Mouse (Mus musculus): ENCODE results near the gene Itga3.
A peak's percentile ranks its signal among the peaks of the same experiment; 100 is the strongest.
"Not testable (repeated sequence)": the region's sequence is repeated elsewhere in the genome, so short reads cannot be mapped to it uniquely, and the experiment has no call there.

Itga3 gene

GRCm38 (mm10) chr11:95032945-95033344 is 43.7 kb downstream of the Itga3 start:
- no peak for DNase-seq (ENCODE audit: low spot score)

- no peak for DNase-seq (ENCODE audit: low spot score)
Observed at GRCm38 (mm10) chr11:95027850-95028470, 48.6 kb downstream of the Itga3 start.

- DNase-seq (ENCODE audit: low spot score): no peak
Observed at GRCm38 (mm10) chr11:95026849-95027248, 49.8 kb downstream of the Itga3 start.

DNA sequence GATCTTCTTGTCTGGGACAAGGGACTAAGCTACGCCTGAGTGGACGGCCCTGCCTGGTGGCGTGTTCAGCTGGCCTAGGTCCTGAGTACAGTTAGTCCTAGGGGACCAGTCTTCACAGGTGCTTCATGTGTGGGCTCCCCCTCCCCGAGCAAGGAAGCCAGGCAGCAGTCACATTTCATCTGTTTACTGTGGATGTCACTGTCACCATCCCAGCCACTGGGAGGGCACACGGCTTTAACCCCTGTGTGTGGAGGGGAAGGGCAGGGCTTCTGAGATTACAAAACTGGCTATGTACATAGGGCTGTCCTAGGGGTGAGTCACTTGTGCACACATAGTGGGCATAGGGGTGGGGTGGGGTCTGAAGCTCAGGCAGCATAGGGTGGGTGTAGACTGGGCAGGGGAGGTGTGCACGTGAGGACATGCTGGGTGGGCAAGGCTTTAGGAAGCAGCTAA is 50.5 kb downstream of the Itga3 start:
- peak; percentile 29 for DNase-seq (ENCODE audit: low spot score)

DNA sequence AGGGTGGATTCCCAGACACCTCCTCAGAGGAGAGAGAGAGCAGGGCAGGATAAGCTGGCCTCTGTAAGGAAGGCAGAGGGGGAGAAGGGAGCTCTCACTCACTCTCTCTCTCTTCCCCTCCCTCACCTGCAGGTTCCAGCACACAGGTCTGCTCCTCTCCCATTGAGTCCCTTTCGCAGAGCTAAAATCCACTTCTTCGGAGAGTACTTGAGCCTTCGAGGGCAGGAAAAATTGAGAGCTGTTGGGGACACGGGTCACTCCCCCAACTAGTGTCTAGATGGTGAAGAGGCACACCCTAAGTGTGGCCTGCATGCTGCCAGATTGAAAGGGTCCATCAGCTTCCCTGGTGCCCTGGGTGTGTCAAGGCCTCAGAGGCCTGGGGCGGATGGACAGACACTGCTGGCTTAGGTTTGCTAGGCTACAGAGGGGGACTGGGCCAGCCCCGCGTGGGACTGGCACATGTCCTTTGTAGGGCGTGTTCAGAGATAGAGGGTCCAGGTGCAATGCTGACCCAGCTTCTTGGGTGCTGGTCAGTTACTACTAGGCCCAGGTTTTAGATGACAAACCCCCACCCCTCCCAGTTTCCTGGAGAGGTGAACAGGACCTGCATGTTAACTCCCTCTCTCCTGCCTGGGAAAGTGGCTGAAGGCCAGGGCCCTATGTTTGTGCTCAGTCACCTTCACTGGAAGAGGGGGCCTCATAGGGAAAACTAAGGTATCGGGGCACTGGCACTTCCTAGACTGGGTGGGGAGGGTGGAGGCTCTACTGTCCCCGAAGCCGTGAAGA is 51.2 kb downstream of the Itga3 start:
- DNase-seq (ENCODE audit: low spot score): no peak

DNA sequence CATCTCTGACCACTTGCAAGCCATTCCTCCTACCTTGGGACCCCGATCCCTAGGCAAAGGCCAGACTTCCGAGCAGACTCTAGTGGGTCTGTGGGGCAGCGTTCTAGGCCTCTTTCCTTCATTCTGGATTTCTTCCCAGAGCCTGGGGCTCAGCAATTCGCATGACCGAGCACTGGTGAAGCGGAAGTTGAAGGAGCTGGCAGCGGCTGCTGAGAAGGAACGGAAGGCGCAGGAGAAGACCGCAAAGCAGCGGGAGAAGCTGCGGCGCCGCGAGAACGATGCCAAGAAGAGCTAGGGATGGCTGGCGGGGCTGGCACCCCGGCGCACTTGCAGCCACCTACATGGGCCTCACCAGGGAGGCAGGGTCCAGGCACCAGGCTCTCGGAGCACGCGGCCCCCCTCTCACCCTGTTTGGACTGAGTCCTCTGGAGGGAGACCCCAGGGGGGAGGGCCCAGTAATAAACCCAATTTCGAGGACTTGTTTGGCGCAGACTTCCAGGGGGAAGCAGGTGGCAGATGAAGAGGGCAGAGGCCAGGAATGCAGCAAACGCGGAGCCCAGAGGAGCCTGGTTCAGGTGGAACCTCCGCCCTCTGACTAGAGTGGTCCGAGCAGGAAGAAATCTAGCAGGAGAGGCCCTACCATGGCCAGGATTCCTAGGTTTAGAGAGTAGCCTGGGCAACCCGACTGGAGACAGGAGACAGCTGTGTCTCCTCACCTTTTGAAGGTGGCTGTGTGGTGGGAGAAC is 52.0 kb downstream of the Itga3 start:
- DNase-seq (ENCODE audit: low spot score): no peak

DNA sequence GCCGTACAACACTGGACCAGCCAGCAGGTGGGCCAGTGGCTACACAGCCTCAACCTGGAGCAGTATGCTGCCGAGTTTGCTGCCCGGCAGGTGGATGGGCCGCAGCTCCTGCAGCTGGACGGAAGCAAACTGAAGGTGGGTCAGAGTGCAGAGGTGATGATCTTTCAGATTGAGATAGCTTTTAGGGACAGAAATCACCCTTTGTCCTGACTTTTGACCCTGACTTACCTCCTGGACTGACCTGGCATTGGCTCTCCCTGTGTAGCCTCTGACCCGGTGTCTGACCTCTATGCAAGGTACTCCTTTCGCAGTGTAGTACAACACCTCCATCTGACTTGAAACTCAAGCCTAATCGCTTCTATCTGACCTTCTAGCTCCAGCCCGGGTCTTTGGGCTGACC is 53.1 kb downstream of the Itga3 start:
- no peak for DNase-seq (ENCODE audit: low spot score)

DNA sequence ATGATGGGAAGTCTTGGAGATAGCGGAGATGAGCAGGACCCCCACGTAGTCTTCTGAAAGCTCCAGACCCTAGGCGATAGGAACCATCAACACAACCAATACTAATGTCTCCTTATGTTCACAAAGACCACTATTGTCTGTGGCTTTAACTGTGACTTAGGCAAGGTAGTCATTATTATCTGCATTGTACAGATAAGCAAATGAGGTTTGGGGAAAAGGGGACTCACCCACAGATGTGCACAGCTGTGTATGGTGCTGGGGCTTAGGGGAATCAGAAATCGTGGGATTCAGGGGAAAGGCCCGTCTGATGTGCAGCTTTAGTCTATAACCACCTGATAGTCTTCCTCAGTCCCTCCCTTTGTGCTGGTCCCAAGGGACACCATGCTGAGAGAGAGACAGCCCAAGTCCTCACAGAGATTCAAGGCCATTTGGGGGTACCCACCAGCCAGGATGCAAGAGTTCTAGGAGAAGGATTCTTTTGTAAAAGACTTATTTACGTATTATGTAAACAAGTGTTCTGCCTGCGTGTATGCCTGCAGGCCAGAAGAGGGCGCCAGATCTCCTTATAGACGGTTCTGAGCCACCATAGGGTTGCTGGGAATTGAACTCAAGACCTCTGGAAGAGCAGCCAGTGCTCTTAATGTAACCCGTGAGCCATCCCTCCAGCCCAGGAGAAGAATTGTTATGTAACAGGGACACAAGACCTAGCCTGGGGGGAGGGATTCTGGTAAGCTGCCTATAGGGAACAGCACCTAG is 54.2 kb downstream of the Itga3 start:
- no peak for DNase-seq (ENCODE audit: low spot score)

GRCm38 (mm10) chr11:95015484-95015883 is 61.1 kb downstream of the Itga3 start:
- no peak for DNase-seq (ENCODE audit: low spot score)

DNA sequence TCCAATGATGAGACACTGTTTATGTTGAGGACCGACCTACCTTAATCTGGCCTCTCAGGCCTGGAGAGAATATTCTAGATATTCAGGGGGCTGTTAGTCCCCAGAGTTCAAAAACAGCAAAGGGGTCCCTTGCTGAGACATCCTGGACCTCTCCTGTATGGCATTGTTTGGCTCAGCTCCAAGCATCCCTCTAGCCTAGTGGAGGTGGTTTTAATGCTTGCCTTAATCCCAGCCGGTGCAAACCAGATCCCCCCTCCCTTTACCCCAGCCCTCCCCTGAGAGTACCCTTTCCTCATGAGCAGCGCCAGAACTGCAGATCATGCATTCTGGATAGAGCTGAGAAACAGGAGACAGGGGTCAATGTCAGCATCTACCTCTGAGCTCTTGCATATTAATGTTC is 64.1 kb downstream of the Itga3 start:
- no peak for DNase-seq (ENCODE audit: low spot score)

DNA sequence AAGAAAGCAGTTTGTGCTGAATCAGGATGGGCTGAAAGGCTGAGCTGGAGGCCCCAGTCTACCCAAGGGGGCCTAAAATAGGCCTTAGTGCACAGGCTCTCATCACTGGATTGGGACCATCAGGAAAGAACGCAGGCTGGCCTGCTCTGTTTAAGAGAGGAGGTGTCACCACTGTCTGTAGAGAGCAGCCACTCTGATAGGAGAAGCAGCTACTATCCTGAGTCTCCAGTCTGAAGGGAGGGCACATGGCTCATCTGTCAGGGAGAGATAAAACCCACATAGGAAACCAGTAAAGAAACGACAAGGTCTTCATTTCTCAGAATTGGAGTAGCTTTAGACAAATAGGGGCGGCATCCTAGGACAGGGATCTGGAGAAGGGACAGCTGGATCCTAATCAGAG is 64.5 kb downstream of the Itga3 start:
- DNase-seq (ENCODE audit: low spot score): no peak

DNA sequence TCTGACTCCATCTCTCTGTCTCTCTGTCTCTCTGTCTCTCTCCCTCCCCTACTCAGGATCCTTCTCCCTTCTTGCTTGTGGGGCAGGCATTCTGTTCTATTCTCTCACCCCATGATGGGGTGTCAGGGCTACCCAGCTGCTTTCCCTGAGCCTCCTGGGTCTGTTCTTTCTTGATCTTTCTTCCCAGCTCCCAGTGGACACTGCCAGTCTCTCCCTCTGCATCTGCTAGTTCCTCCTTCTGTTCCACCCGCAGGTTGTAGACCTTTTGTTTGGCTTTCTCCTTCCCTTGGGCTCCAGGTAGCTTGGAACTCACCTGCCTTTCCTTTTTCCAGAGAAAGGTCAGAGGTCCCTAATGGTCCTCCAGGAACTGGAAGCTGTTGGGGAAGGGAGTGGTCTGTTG is 65.2 kb downstream of the Itga3 start:
- DNase-seq (ENCODE audit: low spot score): no peak

GRCm38 (mm10) chr11:95010841-95011403 is 65.7 kb downstream of the Itga3 start:
- DNase-seq (ENCODE audit: low spot score): not testable (repeated sequence)

GRCm38 (mm10) chr11:95010141-95010739 is 66.4 kb downstream of the Itga3 start:
- peak; percentile 41 for DNase-seq (ENCODE audit: low spot score)

- DNase-seq (ENCODE audit: low spot score): peak; percentile 68
Observed at GRCm38 (mm10) chr11:95009629-95010014, 67.0 kb downstream of the Itga3 start, which contains the start of gene Samd14. TSS of gene Samd14 (plus strand) at chr11:95009879.

DNA sequence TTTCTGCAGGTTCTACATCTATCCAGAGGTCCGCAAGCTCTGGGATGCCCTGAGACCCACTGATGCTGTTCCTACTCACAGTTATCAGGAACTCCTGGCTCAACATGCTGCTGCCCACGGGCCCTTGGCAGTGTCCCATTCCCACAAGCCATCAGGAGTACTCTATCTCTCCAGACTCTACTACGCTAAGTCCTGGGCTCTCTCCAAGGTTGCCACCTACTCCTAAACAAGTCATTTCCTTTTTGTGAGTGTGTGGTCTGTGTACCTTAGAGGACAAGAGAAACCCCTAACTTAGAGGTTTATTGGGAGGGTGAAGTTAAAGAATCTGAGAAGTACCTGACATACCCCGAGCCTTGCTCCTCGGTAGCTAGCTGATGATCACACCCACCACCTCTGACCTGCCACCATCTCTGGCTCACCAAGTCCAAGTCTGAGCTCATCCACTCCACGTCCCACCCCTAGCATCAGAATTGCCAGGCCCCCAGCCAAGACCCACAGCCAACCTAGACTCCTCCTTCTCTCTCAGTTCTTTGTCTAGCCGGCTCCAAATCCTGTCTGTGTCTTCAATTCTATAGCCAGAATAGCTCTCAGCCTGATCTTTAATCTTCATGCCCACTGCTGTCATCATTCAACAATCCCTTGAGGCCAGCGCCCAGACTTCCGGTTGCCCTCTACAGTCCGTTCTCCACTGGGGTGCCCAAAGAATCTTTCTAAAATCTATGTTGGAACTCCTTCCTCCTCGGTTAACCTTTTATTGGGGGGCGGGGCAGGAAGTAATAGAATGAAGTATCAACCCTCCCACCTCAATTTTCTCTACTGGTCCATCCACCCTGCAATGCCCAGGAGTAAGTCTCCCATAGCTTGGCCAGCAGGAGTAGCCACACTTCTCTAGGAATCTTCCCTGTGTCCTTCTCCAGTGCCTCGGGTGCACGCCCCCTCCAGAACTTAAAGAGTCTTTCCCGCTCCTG is 67.7 kb downstream of the Itga3 start:
- DNase-seq (ENCODE audit: low spot score): peak; percentile 44

GRCm38 (mm10) chr11:95007418-95007817 is 69.2 kb downstream of the Itga3 start:
- DNase-seq (ENCODE audit: low spot score): peak; percentile 59

GRCm38 (mm10) chr11:95006525-95007219 is 69.9 kb downstream of the Itga3 start:
- DNase-seq (ENCODE audit: low spot score): peak; percentile 85

GRCm38 (mm10) chr11:95006038-95006437 is 70.6 kb downstream of the Itga3 start:
- no peak for DNase-seq (ENCODE audit: low spot score)

GRCm38 (mm10) chr11:95004937-95005198 is 71.7 kb downstream of the Itga3 start:
- no peak for DNase-seq (ENCODE audit: low spot score)

Measured in urinary bladder, postnatal 14 days (tissue).